Mouse (Mus musculus): ENCODE data around the gene Rhbdd3. TPM values are rescaled to one million over a fixed set of nuclear protein-coding genes. Genes with fewer than 3 reads are reported as not detected.
A peak's percentile ranks its signal among the peaks of the same experiment; 100 is the strongest.

Rhbdd3 gene
- total and polyA plus RNA-seq, 3 experiments, result 15.0 to 20.6 (median 17.0) TPM

- Histone ChIP-seq H3K4me2 (ENCODE audit: insufficient read depth, low read depth, poor library complexity, severe bottlenecking) (peak overlapping the region; percentile 53; the same call in 1 of the 2 replicates), H3K9me3 (replicated peaks; ENCODE audit: low read length) (no peaks in the 10 kb centered on the region), H3K27ac (ENCODE audit: insufficient read depth, low read depth) (no peak overlapping the region), H3K4me3 (replicated peaks in 1 of 3; ENCODE audit: low read depth in 2 of 3, low read length in 2 of 3, poor library complexity in 1 of 3) (no peak overlapping the region), H3K4me1 (ENCODE audit: control insufficient read depth in 1 of 2, insufficient read depth in 2 of 2) (peaks cover 14 to 43% of the 10 kb centered on the region in 2 experiments), H3K9ac (ENCODE audit: insufficient read depth, low read depth) (no peak overlapping the region), H3K79me2 (replicated peaks; ENCODE audit: control insufficient read depth, extremely low read depth, insufficient read depth, poor library complexity, severe bottlenecking) (no peaks in the 10 kb centered on the region), H3K27me3 (replicated peaks) (peaks cover 14% of the 10 kb centered on the region), H3K36me3 (replicated peaks in 1 of 2; ENCODE audit: control insufficient read depth in 1 of 2, insufficient read depth in 1 of 2, low read length in 1 of 2) (no peaks in the 10 kb centered on the region)
- in situ Hi-C loops (cut with MboI; ENCODE audit: low pct_ligation_motif_present, low pct_unique_long_range_greater_than_20kb, low sequenced_read_pairs), result no loop called here
- no peak for DNase-seq (ENCODE audit: extremely low read depth)
- dilution Hi-C loops (cut with MboI; ENCODE audit: extremely low pct_ligation_motif_present, extremely low pct_unique_long_range_greater_than_20kb, low sequenced_read_pairs), result no loop called here
- no peak for TF ChIP-seq JUND (conservative IDR thresholded peaks at IDR 0.05; ENCODE audit: low read depth, low read length)
- TF ChIP-seq POLR2AphosphoS2 (IDR thresholded peaks at IDR 0.05; ENCODE audit: low read depth, low read length), result no peak
- TF ChIP-seq ZNF384 (IDR thresholded peaks at IDR 0.05; ENCODE audit: low read depth, low read length), result no peak
- no peak for TF ChIP-seq NELFE (IDR thresholded peaks at IDR 0.05; ENCODE audit: low read depth, low read length)
- no peak for TF ChIP-seq CHD2 (IDR thresholded peaks at IDR 0.05; ENCODE audit: low read length)
- TF ChIP-seq USF1 (IDR thresholded peaks at IDR 0.05; ENCODE audit: low read depth, low read length), result no peak
- no peak for TF ChIP-seq JUN (IDR thresholded peaks at IDR 0.05; ENCODE audit: insufficient read depth, low read depth, low read length)
- TF ChIP-seq MAZ (IDR thresholded peaks at IDR 0.05; ENCODE audit: low read depth, low read length), result no peak
- TF ChIP-seq BHLHE40 (IDR thresholded peaks at IDR 0.05; ENCODE audit: low read depth, low read length), result no peak
- no peak for TF ChIP-seq IRF4 (IDR thresholded peaks at IDR 0.05; ENCODE audit: low read depth, low read length)
- TF ChIP-seq CTCF (conservative IDR thresholded peaks at IDR 0.05 in 1 of 2, IDR thresholded peaks at IDR 0.05 in 1 of 2; ENCODE audit: low read depth in 2 of 2, low read length in 2 of 2), result no peak
- TF ChIP-seq POLR2A (IDR thresholded peaks at IDR 0.05; ENCODE audit: low read depth, low read length), result no peak
- TF ChIP-seq TCF12 (IDR thresholded peaks at IDR 0.05; ENCODE audit: low read depth, low read length), result no peak
Measured at GRCm38 (mm10) chr11:5149955-5150354, 51.2 kb downstream of the Rhbdd3 start.

GRCm38 (mm10) chr11:5150416-5151246 lies 51.9 kb downstream of the Rhbdd3 start:
- Histone ChIP-seq H3K27ac (ENCODE audit: insufficient read depth, low read depth) (no peak overlapping the region), H3K36me3 (replicated peaks in 1 of 2; ENCODE audit: control insufficient read depth in 1 of 2, insufficient read depth in 1 of 2, low read length in 1 of 2) (no peaks in the 10 kb centered on the region), H3K79me2 (replicated peaks; ENCODE audit: control insufficient read depth, extremely low read depth, insufficient read depth, poor library complexity, severe bottlenecking) (no peaks in the 10 kb centered on the region), H3K9ac (ENCODE audit: insufficient read depth, low read depth) (no peak overlapping the region), H3K4me1 (ENCODE audit: control insufficient read depth in 1 of 2, insufficient read depth in 2 of 2) (peaks cover 14 to 46% of the 10 kb centered on the region in 2 experiments), H3K4me2 (ENCODE audit: insufficient read depth, low read depth, poor library complexity, severe bottlenecking) (peak overlapping the region; percentile 53), H3K9me3 (replicated peaks; ENCODE audit: low read length) (no peaks in the 10 kb centered on the region), H3K27me3 (replicated peaks) (peaks cover 16% of the 10 kb centered on the region), H3K4me3 (replicated peaks in 1 of 3; ENCODE audit: low read depth in 2 of 3, low read length in 2 of 3, poor library complexity in 1 of 3) (no peak overlapping the region)
- dilution Hi-C loops (cut with MboI; ENCODE audit: extremely low pct_ligation_motif_present, extremely low pct_unique_long_range_greater_than_20kb, low sequenced_read_pairs), result no loop called here
- in situ Hi-C loops (cut with MboI; ENCODE audit: low pct_ligation_motif_present, low pct_unique_long_range_greater_than_20kb, low sequenced_read_pairs), result no loop called here
- DNase-seq (ENCODE audit: extremely low read depth), result peak; percentile 81
- no peak for TF ChIP-seq E2F4 (IDR thresholded peaks at IDR 0.05; ENCODE audit: insufficient replicate concordance, low read depth, low read length)
- TF ChIP-seq MAX (IDR thresholded peaks at IDR 0.05; ENCODE audit: low read length), result no peak
- TF ChIP-seq RCOR1 (conservative IDR thresholded peaks at IDR 0.05; ENCODE audit: low read depth, low read length), result peak; percentile 85
- 0 out of 2 replicates have a peak, but pooled peaks have one; percentile 44 for TF ChIP-seq MYC (IDR thresholded peaks at IDR 0.05; ENCODE audit: low read depth, low read length)
- TF ChIP-seq UBTF (IDR thresholded peaks at IDR 0.05; ENCODE audit: low read depth, low read length), result no peak
- peak; percentile 89 for TF ChIP-seq MEF2A (IDR thresholded peaks at IDR 0.05; ENCODE audit: borderline replicate concordance, low read depth, low read length)
- peak; percentile 3; the same call in 1 of the 2 replicates for TF ChIP-seq ELF1 (IDR thresholded peaks at IDR 0.05; ENCODE audit: low read depth, low read length)
- 0 out of 2 replicates have a peak, but pooled peaks have one; percentile 35 for TF ChIP-seq NRF1 (IDR thresholded peaks at IDR 0.05; ENCODE audit: low read depth, low read length)
- TF ChIP-seq NELFE (IDR thresholded peaks at IDR 0.05; ENCODE audit: low read depth, low read length), result no peak
- no peak for TF ChIP-seq GABPA (IDR thresholded peaks at IDR 0.05; ENCODE audit: insufficient replicate concordance, low read depth, low read length)
- peak; percentile 97 for TF ChIP-seq MAZ (IDR thresholded peaks at IDR 0.05; ENCODE audit: low read depth, low read length)
- TF ChIP-seq SMC3 (IDR thresholded peaks at IDR 0.05; ENCODE audit: low read depth, low read length), result peak; percentile 6; the same call in 1 of the 2 replicates
- no peak for TF ChIP-seq ZMIZ1 (IDR thresholded peaks at IDR 0.05; ENCODE audit: low read depth, low read length)
- TF ChIP-seq JUN (IDR thresholded peaks at IDR 0.05; ENCODE audit: insufficient read depth, low read depth, low read length), result no peak
- TF ChIP-seq CTCF (conservative IDR thresholded peaks at IDR 0.05 in 1 of 2, IDR thresholded peaks at IDR 0.05 in 1 of 2; ENCODE audit: low read depth in 2 of 2, low read length in 2 of 2), result peak in 1 of 2 experiments; percentile 10; a peak in 1 of 4 replicates
- TF ChIP-seq ETS1 (conservative IDR thresholded peaks at IDR 0.05; ENCODE audit: low read depth, low read length), result peak; percentile 81
- peak; percentile 86 for TF ChIP-seq EP300 (IDR thresholded peaks at IDR 0.05; ENCODE audit: low read length)
- TF ChIP-seq USF2 (conservative IDR thresholded peaks at IDR 0.05; ENCODE audit: low read depth, low read length), result no peak
- TF ChIP-seq TCF12 (IDR thresholded peaks at IDR 0.05; ENCODE audit: low read depth, low read length), result peak; percentile 93
- TF ChIP-seq POLR2A (IDR thresholded peaks at IDR 0.05; ENCODE audit: low read depth, low read length), result no peak
- no peak for TF ChIP-seq KAT2A (IDR thresholded peaks at IDR 0.05; ENCODE audit: insufficient replicate concordance, low read length)
- TF ChIP-seq CHD2 (IDR thresholded peaks at IDR 0.05; ENCODE audit: low read length), result peak; percentile 87
- no peak for TF ChIP-seq ZNF384 (IDR thresholded peaks at IDR 0.05; ENCODE audit: low read depth, low read length)
- no peak for TF ChIP-seq ZC3H11A (IDR thresholded peaks at IDR 0.05; ENCODE audit: low read depth, low read length)

Measured in CH12.LX (cell line).